Mouse (Mus musculus) adrenal gland, postnatal 10 days (tissue): ENCODE measurements around the gene Tmem220. TPM values are rescaled to one million over a fixed set of nuclear protein-coding genes. Genes with fewer than 3 reads are reported as not detected.

Experiments
- DNase-seq: peaks from one replicate; pipeline ENCODE4 v3.0.0; 2021; ENCODE audit warnings: mixed read lengths
- total RNA-seq, 2 experiments: library from RNA; stranded (reverse); gene quantifications; 2 replicates each; pipeline ENCODE4 v1.2.3; 2021

Tmem220 gene
- total RNA-seq, 2 experiments from 2014 or later: 5.2 to 6.1 TPM

DNA sequence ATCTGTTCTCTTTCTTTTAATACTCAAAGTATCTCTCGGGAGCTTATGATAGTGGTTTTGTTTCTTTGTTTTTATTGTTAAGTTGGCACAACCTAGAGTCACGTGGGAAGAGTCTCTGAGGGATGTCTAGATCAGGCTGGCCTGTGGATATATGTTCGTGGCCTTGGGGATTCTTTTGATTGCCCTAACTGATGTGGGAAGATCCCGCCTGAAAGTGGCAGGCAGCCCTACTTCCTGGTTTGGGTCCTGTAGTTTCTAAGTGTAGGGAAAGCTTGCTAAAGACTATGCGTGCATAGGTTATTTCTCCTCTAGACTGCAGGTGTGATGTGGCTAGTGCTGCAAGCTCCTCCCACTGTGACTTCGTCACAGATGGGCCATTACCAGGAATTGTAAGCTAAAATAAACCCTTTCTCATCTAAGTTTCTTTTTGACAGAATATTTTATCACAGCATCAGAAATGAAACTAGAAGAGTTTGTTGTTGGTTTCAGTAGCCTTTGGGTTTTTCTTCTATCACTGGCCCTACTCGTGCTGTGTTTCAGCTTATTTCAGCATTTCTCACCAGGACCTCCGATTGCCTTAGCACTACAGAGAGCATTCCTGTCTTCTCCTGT is 29.9 kb downstream of the Tmem220 start:
- no peak for DNase-seq

DNA sequence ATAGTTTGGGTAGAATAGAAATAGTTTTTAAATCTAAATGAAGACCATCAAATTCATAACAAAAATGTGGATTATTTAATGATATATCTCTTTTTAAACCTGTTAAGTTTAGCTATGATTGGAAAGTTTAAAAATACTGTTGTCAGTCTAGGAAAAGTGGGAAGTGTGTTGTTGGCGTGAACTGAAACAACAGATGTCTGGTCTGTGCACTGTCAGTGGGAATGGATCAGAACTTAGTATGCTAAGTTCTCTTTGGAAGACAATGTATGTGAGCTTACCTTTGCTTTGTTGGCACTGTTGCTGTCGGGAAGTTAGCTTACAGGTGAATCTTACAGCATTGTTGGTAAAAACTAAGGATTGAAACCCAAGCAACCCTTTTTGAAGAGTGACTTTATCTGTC is 36.4 kb downstream of the Tmem220 start:
- DNase-seq: no peak

GRCm38 (mm10) chr11:67062726-67063125 is 37.8 kb downstream of the Tmem220 start:
- DNase-seq: no peak

- DNase-seq: no peak
Measured at GRCm38 (mm10) chr11:67067741-67068140, 42.8 kb downstream of the Tmem220 start.

- DNase-seq: no peak
Measured at GRCm38 (mm10) chr11:67072615-67073130, 47.7 kb downstream of the Tmem220 start.

DNA sequence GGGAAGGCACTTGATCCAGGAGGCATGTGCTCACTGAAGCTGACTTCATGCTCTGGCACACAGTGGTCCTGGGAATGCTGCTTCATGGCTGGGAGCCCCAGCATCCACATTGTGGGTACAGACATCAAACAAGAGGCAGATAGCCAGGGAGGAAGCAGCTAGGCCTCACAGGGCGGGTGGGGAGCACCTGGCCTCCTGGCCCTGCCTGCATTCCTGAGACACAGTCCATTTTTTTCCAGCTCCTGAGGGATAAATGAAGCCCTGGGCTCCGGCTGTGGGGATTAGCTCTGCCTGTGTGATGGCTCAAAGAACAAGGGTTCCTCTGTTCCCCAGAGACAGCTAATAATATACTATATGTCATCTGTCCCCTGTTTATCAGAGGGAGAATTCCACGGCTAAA is 50.1 kb downstream of the Tmem220 start:
- DNase-seq: no peak

GRCm38 (mm10) chr11:67076781-67077180 is 51.8 kb downstream of the Tmem220 start:
- no peak for DNase-seq

DNA sequence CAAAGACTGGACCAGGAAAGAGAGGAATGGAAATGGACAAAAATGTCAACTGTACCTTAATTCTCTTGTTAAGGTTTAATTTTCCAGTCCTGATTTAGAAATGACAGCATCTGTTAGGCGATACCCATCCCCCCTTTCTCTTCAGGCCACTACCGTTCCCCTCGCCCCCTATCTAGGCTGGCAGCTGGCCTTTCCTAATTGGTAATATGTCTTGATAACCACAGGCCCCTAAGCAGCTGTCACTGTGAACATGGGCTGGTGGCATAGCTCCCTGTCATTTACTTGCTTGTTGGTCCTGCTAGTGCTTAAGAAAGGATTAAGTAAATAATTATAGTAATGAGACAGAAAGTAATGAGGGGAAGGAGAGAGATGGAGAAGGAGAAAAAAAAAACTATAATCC is 52.5 kb downstream of the Tmem220 start:
- DNase-seq: no peak

DNA sequence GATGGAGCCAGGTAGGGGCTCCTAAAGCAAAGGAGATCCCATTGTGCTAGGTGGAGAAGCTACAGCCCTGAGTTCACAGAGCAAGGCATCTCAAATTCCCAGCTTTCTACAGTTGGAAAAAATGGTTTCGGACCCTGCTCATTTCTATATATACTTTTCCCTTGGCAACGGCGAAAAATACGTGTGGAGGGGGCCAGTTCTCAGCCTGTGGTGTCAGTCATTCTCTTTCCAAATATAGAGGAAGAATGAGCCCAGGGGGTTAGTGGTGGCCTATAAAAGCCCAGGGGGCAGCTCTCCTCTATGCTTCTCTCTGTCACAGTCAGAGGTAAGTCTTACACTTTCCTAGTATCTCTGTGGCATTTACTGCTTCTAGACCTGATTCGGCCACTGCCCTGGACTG is 53.0 kb downstream of the Tmem220 start, which contains the start of gene Myh3:
Myh3 (plus strand) TSS at position 301 of the 400 bp plus-strand sequence.
- no peak for DNase-seq

- no peak for DNase-seq
Measured at GRCm38 (mm10) chr11:67078888-67079287, 53.9 kb downstream of the Tmem220 start.

DNA sequence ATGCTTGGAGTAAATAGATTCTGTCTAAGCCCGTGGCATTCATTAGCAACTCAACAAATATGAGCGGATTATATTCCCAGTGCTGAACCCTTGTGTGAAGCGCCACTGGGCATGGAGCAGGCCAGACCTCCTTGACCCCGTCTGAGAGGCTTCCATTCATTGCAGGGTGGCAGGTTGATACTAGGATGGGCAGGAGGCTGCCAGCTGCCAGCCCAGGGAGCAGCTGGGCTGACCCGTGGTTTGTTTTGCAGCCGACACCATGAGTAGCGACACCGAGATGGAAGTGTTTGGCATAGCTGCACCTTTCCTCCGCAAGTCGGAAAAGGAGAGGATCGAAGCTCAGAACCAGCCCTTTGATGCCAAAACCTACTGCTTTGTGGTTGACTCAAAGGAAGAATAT is 54.8 kb downstream of the Tmem220 start:
- no peak for DNase-seq

DNA sequence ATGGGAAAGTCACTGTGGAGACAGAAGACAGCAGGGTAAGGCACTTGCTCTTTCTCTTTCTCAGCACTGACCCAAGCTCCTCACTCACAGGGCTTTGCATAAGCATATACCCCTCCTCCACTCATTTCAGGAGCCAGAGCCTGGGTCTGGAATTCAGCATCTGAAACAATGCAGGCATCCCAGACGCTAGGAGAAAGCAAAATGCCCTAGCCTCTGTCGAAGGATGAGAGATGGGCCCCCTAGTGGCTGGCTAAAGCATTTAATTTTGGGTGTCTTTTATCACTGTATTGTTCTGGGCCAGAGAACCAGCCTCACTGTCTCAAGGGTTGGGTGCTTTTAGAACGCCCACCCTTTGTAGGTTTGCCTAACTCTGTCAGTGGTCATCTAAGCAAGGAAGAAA is 55.2 kb downstream of the Tmem220 start:
- DNase-seq: peak; percentile 72

- peak; percentile 50 for DNase-seq
Measured at GRCm38 (mm10) chr11:67081125-67081649, 56.2 kb downstream of the Tmem220 start.

DNA sequence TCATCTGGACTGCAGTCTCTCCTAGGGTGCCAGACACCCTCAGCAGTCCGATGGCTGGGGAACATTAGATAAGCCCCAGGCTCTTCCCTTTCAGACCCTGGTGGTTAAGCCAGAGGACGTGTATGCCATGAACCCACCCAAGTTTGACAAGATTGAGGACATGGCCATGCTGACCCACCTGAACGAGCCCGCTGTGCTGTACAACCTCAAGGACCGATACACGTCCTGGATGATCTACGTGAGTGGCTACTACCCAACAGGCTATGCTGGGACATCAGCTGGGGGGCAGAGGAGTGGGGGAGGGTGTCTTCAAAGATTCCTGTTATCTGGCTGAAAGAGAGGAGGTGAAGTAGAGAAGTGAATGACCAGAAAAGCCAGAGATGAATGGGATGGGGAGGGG is 57.2 kb downstream of the Tmem220 start:
- DNase-seq: no peak

DNA sequence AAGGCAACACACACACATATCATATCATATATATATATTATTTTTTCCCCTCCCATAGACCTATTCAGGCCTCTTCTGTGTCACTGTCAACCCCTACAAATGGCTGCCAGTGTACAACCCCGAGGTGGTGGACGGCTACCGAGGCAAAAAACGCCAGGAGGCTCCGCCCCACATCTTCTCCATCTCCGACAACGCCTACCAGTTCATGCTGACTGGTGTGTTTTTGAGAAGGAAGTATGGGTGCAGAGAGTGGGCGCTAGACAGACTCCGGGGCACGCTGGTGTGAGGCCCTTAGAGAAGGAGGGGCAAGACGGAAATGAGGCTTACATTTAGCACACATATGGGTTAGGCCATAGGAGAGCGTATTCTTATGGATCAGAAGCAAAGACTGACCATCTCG is 57.8 kb downstream of the Tmem220 start:
- DNase-seq: no peak

DNA sequence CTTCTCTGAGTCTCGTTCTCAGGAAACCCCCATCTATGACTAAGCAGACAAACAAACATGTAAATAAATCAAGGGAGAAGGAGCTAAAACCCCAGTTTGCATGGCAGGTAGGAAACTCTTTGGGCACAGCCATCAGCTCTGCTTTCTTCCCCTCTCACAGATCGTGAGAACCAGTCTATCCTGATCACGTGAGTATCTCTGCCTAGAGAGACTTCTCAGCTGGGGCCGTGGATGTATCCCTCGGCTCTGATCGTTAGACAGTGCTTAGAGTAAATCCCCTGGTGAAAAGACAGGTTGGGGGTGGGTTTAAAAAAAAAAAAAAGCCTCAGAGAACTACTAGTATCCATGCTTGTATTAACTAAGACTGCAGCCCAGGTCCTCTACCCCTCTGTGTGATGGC is 58.3 kb downstream of the Tmem220 start:
- no peak for DNase-seq

DNA sequence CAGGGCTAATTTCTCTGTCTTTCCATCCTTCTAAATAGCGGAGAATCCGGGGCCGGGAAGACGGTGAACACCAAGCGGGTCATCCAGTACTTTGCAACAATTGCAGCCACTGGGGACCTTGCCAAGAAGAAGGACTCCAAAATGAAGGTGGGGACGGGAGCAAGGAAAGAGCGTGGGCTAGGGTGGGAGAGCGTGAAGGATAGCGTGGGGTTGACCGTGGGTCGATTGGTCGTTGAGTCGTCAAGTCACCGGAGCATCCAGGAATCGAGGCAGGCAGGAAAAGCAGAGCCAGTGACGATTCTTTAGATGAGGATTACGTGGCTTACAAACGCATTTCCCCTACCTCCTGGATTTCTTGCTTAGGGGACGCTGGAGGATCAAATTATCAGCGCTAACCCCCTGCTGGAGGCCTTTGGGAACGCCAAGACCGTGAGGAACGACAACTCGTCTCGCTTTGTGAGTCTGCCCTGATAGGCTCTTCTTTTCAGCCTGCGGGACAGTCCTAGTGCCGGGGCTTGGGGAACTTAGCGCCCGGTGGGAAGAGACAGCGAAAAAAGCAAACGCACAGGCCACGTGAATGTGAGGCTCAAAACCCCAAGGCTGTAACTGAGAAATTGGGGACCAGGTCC is 58.9 kb downstream of the Tmem220 start:
- no peak for DNase-seq

Other genes starting within 250 kb of the Tmem220 start
- gene Pirt, start 113.2 kb upstream of the Tmem220 start, total RNA-seq: 10 to 100 TPM in 1 of 2 experiments, 1 to 10 TPM in 1; 9.6 to 15.7 TPM
- not detected for gene Tmem238l, start 68.5 kb upstream of the Tmem220 start, total RNA-seq
- gene Adprm, start 27.4 kb downstream of the Tmem220 start, total RNA-seq: 10 to 100 TPM; 23.2 to 24.3 TPM
- 10 to 100 TPM; 18.1 to 21.3 TPM for gene Sco1, start 27.5 kb downstream of the Tmem220 start, total RNA-seq
- gene Myh3, start 53.1 kb downstream of the Tmem220 start, total RNA-seq: 1 to 10 TPM; 2.6 to 3.5 TPM
- 100 to 1,000 TPM in 1 of 2 experiments, 10 to 100 TPM in 1; 42.9 to 267 TPM for gene Myh2, start 145.9 kb downstream of the Tmem220 start, total RNA-seq
- gene Myh1, start 174.9 kb downstream of the Tmem220 start, total RNA-seq: 100 to 1,000 TPM; 152 to 834 TPM
- gene Myh4, start 212.9 kb downstream of the Tmem220 start, total RNA-seq: 100 to 1,000 TPM in 1 of 2 experiments, 10 to 100 TPM in 1; 28.5 to 148 TPM